Mouse (Mus musculus): ENCODE measurements around the gene Bloc1s5. TPM values are rescaled to one million over a fixed set of nuclear protein-coding genes. Genes with fewer than 3 reads are reported as not detected.
A peak's percentile ranks its signal among the peaks of the same experiment; 100 is the strongest.

Bloc1s5 gene
- polyA plus RNA-seq, 1 experiment from 2014 or later: 31.4 TPM

- ATAC-seq (replicated peaks; ENCODE audit: insufficient number of reproducible peaks, low FRiP score, low TSS enrichment, low read depth): no peak
- peak overlapping the region; percentile 95 for H3K9ac ChIP-seq (replicated peaks; ENCODE audit: low read length)
- H3K27ac ChIP-seq (replicated peaks; ENCODE audit: low read depth, low read length): no peak overlapping the region
- peak overlapping the region; percentile 96 for H3K4me3 ChIP-seq (ENCODE audit: low read depth, low read length)
- no peak for DNase-seq (ENCODE audit: low spot score)
- 19% methylated on average over 4 of the region's 4 CpGs for WGBS
- H3K36me3 ChIP-seq (replicated peaks; ENCODE audit: control insufficient read depth, insufficient read depth, low read depth, low read length): peaks cover 2% of the 10 kb centered on the region; the same call in 1 of the 2 replicates
- no peaks in the 10 kb centered on the region for H3K4me1 ChIP-seq (ENCODE audit: control insufficient read depth, insufficient read depth, low read length)
- no peaks in the 10 kb centered on the region for H3K27me3 ChIP-seq (ENCODE audit: control insufficient read depth, insufficient read depth, low read length)
- no peaks in the 10 kb centered on the region for H3K9me3 ChIP-seq (replicated peaks; ENCODE audit: control insufficient read depth, low read length)
- peak overlapping the region; percentile 76 for H3K4me2 ChIP-seq (ENCODE audit: low read depth, low read length)
These were observed 23.0 kb upstream of the Bloc1s5 start for GRCm38 (mm10) chr13:38657865-38658264.

DNA sequence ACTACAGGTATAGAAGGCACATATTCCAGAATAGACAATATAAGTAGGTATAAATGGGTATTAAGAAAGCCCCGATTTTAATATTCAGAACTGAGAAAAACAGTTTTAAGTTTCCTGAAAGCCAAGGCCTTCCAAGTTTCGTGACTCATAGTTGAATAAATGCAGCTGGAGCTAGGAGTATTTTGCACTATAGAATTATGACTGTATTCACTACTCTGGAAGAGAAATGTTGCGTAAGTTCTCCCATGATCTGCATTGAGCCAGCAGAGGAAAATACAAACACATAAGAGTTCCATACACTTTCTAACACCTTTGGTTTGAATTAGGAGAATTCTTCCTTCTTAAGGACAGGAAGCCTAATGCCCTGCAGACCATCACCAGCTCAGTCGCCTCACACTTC, 15.4 kb upstream of the Bloc1s5 start:
- no peak overlapping the region for H3K4me3 ChIP-seq (ENCODE audit: low read depth, low read length)
- no peaks in the 10 kb centered on the region for H3K9me3 ChIP-seq (replicated peaks; ENCODE audit: control insufficient read depth, low read length)
- no peaks in the 10 kb centered on the region for H3K4me1 ChIP-seq (ENCODE audit: control insufficient read depth, insufficient read depth, low read length)
- no peak overlapping the region for H3K4me2 ChIP-seq (ENCODE audit: low read depth, low read length)
- H3K27ac ChIP-seq (replicated peaks; ENCODE audit: low read depth, low read length): no peak overlapping the region
- H3K27me3 ChIP-seq (ENCODE audit: control insufficient read depth, insufficient read depth, low read length): no peaks in the 10 kb centered on the region
- H3K9ac ChIP-seq (replicated peaks; ENCODE audit: low read length): no peak overlapping the region
- WGBS: 90% methylated on average over 4 of the region's 4 CpGs
- DNase-seq (ENCODE audit: low spot score) (no peak), ATAC-seq (replicated peaks; ENCODE audit: insufficient number of reproducible peaks, low FRiP score, low TSS enrichment, low read depth) (no peak)
- H3K36me3 ChIP-seq (replicated peaks; ENCODE audit: control insufficient read depth, insufficient read depth, low read depth, low read length): peaks cover under 1% of the 10 kb centered on the region; the same call in 1 of the 2 replicates

DNA sequence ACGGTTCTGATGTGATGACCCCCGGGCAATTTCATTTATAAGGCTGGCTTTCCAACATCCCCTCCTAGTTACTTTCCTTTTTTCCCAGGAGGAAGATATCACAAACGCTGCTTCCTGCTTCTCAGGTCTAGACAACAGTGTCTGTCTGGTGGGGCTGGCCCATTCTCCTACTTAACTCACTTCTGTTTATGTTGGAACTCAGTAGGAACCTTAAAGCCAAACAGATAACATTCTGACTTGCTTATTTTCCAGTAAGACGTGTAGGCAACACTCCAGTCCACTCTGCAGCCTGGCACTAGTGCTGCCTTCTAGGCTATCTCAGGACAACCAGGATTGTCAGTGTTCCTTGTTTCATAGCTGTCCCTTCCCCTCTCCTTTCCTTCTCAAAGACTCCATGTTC, 14.2 kb upstream of the Bloc1s5 start:
- ATAC-seq (replicated peaks; ENCODE audit: insufficient number of reproducible peaks, low FRiP score, low TSS enrichment, low read depth): no peak
- Histone ChIP-seq H3K27ac (replicated peaks; ENCODE audit: low read depth, low read length) (no peak overlapping the region), H3K27me3 (ENCODE audit: control insufficient read depth, insufficient read depth, low read length) (no peaks in the 10 kb centered on the region), H3K9ac (replicated peaks; ENCODE audit: low read length) (no peak overlapping the region), H3K4me2 (ENCODE audit: low read depth, low read length) (no peak overlapping the region), H3K36me3 (replicated peaks; ENCODE audit: control insufficient read depth, insufficient read depth, low read depth, low read length) (peaks cover 6% of the 10 kb centered on the region), H3K4me3 (ENCODE audit: low read depth, low read length) (no peak overlapping the region), H3K4me1 (ENCODE audit: control insufficient read depth, insufficient read depth, low read length) (no peaks in the 10 kb centered on the region), H3K9me3 (replicated peaks; ENCODE audit: control insufficient read depth, low read length) (no peaks in the 10 kb centered on the region)
- no peak for DNase-seq (ENCODE audit: low spot score)
- 88% methylated on average over 4 of the region's 4 CpGs for WGBS

GRCm38 (mm10) chr13:38641414-38641813, 6.5 kb upstream of the Bloc1s5 start:
- no peaks in the 10 kb centered on the region for H3K27me3 ChIP-seq (ENCODE audit: control insufficient read depth, insufficient read depth, low read length)
- DNase-seq (ENCODE audit: low spot score): no peak
- WGBS: 91% methylated on average over 5 of the region's 5 CpGs

DNA sequence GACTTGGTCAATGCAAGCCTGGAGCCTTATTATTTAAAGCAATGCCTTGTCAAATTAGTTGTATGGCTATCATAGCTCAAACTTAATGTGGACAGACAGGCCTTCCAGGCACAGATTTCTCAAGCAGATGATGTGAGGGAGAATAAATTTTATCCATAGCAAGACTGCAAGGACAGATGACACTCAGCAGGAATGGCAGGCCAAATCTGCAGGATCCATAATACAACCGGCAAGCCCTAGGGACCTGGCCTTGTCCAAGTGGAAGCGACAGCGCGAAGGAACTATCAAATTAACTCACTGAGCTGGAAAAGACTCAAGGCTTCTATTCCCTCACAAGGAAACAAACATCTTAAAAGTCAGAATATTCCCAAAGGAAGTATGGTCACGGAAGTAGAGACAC, 6.1 kb upstream of the Bloc1s5 start:
- DNase-seq (ENCODE audit: low spot score): no peak
- ATAC-seq (replicated peaks; ENCODE audit: insufficient number of reproducible peaks, low FRiP score, low TSS enrichment, low read depth): no peak
- WGBS: 85% methylated on average over 5 of the region's 5 CpGs

More at GRCm38 (mm10) chr13:38641414-38641813, 6.5 kb upstream of the Bloc1s5 start:
- Histone ChIP-seq H3K4me2 (ENCODE audit: low read depth, low read length) (no peak overlapping the region), H3K27ac (replicated peaks; ENCODE audit: low read depth, low read length) (no peak overlapping the region), H3K4me3 (ENCODE audit: low read depth, low read length) (no peak overlapping the region), H3K36me3 (replicated peaks; ENCODE audit: control insufficient read depth, insufficient read depth, low read depth, low read length) (peaks cover 11% of the 10 kb centered on the region), H3K9me3 (replicated peaks; ENCODE audit: control insufficient read depth, low read length) (no peaks in the 10 kb centered on the region), H3K4me1 (ENCODE audit: control insufficient read depth, insufficient read depth, low read length) (no peaks in the 10 kb centered on the region), H3K9ac (replicated peaks; ENCODE audit: low read length) (no peak overlapping the region)
- no peak for ATAC-seq (replicated peaks; ENCODE audit: insufficient number of reproducible peaks, low FRiP score, low TSS enrichment, low read depth)

DNA sequence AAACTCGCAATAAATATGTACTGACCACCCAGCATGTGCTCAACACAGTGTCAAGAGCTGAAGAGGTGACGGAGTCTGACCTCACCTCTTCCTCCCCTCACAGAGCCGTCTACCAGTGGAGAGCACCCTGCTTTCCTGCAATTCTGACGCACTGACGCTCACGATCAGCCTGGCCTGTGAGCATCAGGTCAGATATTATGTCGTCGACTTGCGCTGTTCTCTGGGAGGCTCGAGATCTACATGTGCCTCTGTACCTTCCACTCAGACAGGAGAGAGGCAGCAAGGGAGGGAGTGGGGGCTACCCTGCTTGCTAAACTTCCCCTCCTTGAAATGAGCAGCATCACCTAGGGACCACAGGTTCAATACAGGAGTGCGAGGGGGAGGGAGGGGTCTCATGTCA, 3.8 kb upstream of the Bloc1s5 start:
- H3K9me3 ChIP-seq (replicated peaks; ENCODE audit: control insufficient read depth, low read length): no peaks in the 10 kb centered on the region
- peaks cover 2% of the 10 kb centered on the region; the same call in 1 of the 2 replicates for H3K36me3 ChIP-seq (replicated peaks; ENCODE audit: control insufficient read depth, insufficient read depth, low read depth, low read length)
- 79% methylated on average over 11 of the region's 11 CpGs for WGBS
- ATAC-seq (replicated peaks; ENCODE audit: insufficient number of reproducible peaks, low FRiP score, low TSS enrichment, low read depth): no peak
- DNase-seq (ENCODE audit: low spot score): no peak
- no peak overlapping the region for H3K9ac ChIP-seq (replicated peaks; ENCODE audit: low read length)
- H3K4me3 ChIP-seq (ENCODE audit: low read depth, low read length): no peak overlapping the region
- H3K4me1 ChIP-seq (ENCODE audit: control insufficient read depth, insufficient read depth, low read length): no peaks in the 10 kb centered on the region
- H3K27ac ChIP-seq (replicated peaks; ENCODE audit: low read depth, low read length): no peak overlapping the region
- no peaks in the 10 kb centered on the region for H3K27me3 ChIP-seq (ENCODE audit: control insufficient read depth, insufficient read depth, low read length)
- no peak overlapping the region for H3K4me2 ChIP-seq (ENCODE audit: low read depth, low read length)

More for the DNA sequence above, 6.1 kb upstream of the Bloc1s5 start:
- Histone ChIP-seq H3K27me3 (ENCODE audit: control insufficient read depth, insufficient read depth, low read length) (no peaks in the 10 kb centered on the region), H3K4me1 (ENCODE audit: control insufficient read depth, insufficient read depth, low read length) (no peaks in the 10 kb centered on the region), H3K4me3 (ENCODE audit: low read depth, low read length) (no peak overlapping the region), H3K27ac (replicated peaks; ENCODE audit: low read depth, low read length) (no peak overlapping the region), H3K9me3 (replicated peaks; ENCODE audit: control insufficient read depth, low read length) (no peaks in the 10 kb centered on the region), H3K4me2 (ENCODE audit: low read depth, low read length) (no peak overlapping the region), H3K9ac (replicated peaks; ENCODE audit: low read length) (no peak overlapping the region), H3K36me3 (replicated peaks; ENCODE audit: control insufficient read depth, insufficient read depth, low read depth, low read length) (peaks cover 11% of the 10 kb centered on the region)

DNA sequence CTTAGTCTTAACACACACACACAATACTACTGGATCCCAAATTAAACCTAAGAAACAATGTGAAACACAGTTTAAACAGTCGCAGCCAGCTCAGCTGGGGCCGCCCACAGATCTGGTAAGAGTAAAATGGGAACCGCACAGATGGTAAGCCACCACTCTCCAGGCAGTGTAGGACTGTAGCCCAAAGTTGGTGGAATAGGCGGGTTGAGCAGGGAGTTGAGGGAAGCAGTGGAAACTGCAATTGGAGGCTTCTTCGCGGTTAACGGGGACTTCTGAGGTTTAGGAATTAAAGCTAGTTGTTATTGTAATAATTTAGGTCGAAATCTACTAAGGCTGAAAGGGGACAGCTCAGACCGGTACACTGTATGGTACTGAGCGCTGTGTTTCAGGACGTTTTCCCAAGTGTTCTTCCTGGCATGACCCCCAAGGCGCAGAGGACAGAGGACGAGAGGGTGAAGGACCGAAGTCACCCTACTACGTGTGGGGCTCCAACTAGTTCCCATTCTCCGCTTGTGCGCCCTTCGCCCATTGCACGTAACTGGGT, 581 bp downstream of the Bloc1s5 start:
- H3K27ac ChIP-seq (replicated peaks; ENCODE audit: low read depth, low read length): no peak overlapping the region
- WGBS: under 1% methylated on average over 19 of the region's 19 CpGs
- H3K9ac ChIP-seq (replicated peaks; ENCODE audit: low read length): peak overlapping the region; percentile 67
- no peaks in the 10 kb centered on the region for H3K4me1 ChIP-seq (ENCODE audit: control insufficient read depth, insufficient read depth, low read length)
- no peak; the same call in 1 of the 2 replicates for ATAC-seq (replicated peaks; ENCODE audit: insufficient number of reproducible peaks, low FRiP score, low TSS enrichment, low read depth)
- peak overlapping the region; percentile 71 for H3K4me3 ChIP-seq (ENCODE audit: low read depth, low read length)
- H3K27me3 ChIP-seq (ENCODE audit: control insufficient read depth, insufficient read depth, low read length): no peaks in the 10 kb centered on the region
- no peaks in the 10 kb centered on the region for H3K36me3 ChIP-seq (replicated peaks; ENCODE audit: control insufficient read depth, insufficient read depth, low read depth, low read length)
- H3K4me2 ChIP-seq (ENCODE audit: low read depth, low read length): peak overlapping the region; percentile 49
- no peak for DNase-seq (ENCODE audit: low spot score)
- no peaks in the 10 kb centered on the region for H3K9me3 ChIP-seq (replicated peaks; ENCODE audit: control insufficient read depth, low read length)

DNA sequence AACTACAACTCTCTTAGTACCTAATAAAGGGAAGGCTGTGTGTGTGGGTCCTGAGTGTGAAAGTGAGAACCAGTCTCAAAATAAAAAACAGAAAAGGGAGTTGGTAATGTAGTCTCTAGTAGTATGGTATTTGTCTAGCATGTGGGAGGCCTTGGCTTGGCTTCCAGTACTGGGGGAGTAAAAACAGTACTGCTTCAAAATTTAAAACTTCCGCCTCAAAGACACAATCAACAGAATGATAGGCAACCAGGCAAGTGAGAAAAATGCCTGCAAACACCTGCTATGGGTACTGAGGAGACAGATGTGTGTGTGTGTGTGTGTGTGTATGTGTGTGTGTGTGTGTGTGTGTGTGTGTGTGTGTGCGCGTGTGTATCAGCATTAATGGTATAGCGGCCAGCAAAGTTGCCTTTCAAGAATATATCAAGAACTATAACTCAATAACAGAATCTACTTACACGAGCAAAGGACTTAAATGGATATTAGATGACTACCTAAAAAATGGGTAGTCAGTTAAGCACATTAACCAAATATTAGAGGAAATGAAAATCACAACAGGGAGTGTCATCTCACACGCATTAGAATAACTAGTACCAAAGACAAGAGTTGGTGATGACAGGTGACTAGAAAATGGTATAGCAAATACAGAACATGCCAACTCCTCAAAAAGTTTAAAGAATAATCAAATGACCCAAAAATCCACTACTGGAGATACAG, 1.5 kb downstream of the Bloc1s5 start:
- Histone ChIP-seq H3K27me3 (ENCODE audit: control insufficient read depth, insufficient read depth, low read length) (no peaks in the 10 kb centered on the region), H3K36me3 (replicated peaks; ENCODE audit: control insufficient read depth, insufficient read depth, low read depth, low read length) (no peaks in the 10 kb centered on the region), H3K4me1 (ENCODE audit: control insufficient read depth, insufficient read depth, low read length) (no peaks in the 10 kb centered on the region), H3K9me3 (replicated peaks; ENCODE audit: control insufficient read depth, low read length) (no peaks in the 10 kb centered on the region), H3K27ac (replicated peaks; ENCODE audit: low read depth, low read length) (no peak overlapping the region), H3K4me2 (ENCODE audit: low read depth, low read length) (peak overlapping the region; percentile 49; the same call in 1 of the 2 replicates), H3K9ac (replicated peaks; ENCODE audit: low read length) (no peak overlapping the region), H3K4me3 (ENCODE audit: low read depth, low read length) (no peak overlapping the region; the same call in 1 of the 2 replicates)
- no peak for ATAC-seq (replicated peaks; ENCODE audit: insufficient number of reproducible peaks, low FRiP score, low TSS enrichment, low read depth)
- DNase-seq (ENCODE audit: low spot score): no peak
- 94% methylated on average over 6 of the region's 6 CpGs for WGBS
